Mouse (Mus musculus) erythroblast, embryonic 14.5 days (primary cell): ENCODE results near the gene Mylpf.

Source experiments
- GATA1 ChIP-seq: IDR thresholded peaks from 2 replicates; pipeline ENCODE4 v1.6.1; 2012; ENCODE audit warnings: low read length, inconsistent platforms, mixed read lengths
- TAL1 ChIP-seq: IDR thresholded peaks from 3 replicates; pipeline ENCODE4 v1.6.1; 2012; ENCODE audit warnings: low read length, inconsistent platforms, mixed read lengths

DNA sequence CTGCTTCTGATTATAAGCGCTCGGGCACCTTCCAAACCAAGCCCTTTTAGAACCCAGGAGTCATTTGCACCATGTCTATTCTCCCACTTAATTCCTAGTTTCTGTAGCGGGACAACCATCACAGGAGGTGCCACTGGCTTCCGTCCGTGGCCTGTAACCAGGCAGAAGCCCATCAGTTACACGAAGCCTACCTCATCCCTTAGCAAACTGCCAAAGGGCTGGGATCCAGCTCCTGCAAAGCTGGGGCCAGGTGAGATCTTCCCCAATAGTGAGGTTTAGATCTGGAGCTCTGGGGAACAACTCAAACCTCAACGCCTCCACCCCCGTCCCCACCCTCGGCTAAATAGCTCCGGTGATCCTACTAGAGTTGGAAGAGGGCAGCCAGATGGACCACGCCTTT is 12.2 kb upstream of the Mylpf start:
- TF ChIP-seq TAL1: no peak
- TF ChIP-seq GATA1: no peak
